Mouse (Mus musculus) common myeloid progenitor, adult 5-6 weeks (primary cell): Measurements from ENCODE around the gene Gm3646. TPM values are rescaled to one million over a fixed set of nuclear protein-coding genes. Genes with fewer than 3 reads are reported as not detected.

Source experiments
- ATAC-seq: replicated peaks from 2 replicates; pipeline ENCODE4 v1.8.0; 2016; ENCODE audit warnings: low read depth, mild to moderate bottlenecking, moderate TSS enrichment, inconsistent platforms; ENCODE audit not compliant: poor library complexity, severe bottlenecking
- total RNA-seq: library from RNA; stranded (forward); fragments of 200-1000, 187-1606 nt; gene quantifications from 2 replicates; pipeline ENCODE4 v1.2.3, GENCODE M21; 2017

Gm3646 gene
- not detected in 2 replicates for total RNA-seq

DNA sequence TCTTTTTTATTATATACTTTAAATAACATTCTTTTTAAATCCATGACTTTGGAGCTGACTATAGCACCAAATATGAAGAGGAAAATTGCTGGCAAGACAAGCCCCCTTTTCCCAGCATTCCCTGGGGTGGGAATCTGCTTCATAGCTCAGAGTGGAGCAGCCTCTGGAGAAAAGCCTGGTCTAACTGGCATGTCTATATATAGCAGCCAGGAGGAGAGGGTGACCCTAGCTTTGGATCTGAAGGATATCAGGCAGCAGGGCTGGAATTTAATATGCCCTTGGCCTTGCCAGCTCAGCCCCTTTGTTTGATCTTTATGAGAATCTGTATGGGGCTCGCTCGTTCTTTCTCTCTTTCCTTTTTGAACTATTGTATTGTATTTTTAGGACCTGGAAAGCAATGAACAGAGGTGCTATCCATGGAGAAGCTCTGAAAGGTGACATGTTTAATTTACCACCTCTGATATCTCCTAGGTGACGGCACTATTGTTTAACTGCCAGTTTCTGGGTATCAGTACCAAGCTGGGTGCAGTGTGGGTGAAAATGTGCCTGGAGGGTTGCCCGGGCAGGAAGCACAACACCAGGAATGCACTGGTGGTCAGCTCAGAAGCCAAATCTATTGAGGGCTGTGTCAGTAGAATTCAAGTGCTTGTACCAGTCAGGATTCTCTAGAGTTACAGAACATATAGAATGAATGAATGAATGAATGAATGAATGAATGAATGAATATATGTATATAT lies at the start of gene Gm3646:
Gm3646 (minus strand) TSS at position 90 of the 737 bp plus-strand sequence.
- no peak for ATAC-seq

DNA sequence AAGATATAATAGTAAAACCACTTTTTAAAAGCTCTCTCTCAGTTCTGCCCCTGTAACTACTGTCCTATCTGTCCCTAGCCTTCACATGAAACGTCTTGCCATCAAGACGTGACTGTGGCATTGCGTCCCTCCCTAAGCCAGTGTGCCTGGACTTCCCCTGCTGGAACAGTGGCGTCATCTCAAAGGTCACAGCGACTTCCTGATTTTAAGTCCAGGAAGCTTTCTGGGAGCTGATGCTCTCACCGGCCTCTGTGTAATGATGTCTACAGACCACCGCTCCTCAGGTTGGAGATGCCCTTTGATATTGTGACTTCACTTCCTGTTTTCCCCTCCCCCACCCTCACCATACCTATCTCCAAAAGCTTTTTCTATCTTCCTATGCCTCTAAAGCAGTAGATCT lies 41.9 kb upstream of the Gm3646 start:
- peak; percentile 75 for ATAC-seq

DNA sequence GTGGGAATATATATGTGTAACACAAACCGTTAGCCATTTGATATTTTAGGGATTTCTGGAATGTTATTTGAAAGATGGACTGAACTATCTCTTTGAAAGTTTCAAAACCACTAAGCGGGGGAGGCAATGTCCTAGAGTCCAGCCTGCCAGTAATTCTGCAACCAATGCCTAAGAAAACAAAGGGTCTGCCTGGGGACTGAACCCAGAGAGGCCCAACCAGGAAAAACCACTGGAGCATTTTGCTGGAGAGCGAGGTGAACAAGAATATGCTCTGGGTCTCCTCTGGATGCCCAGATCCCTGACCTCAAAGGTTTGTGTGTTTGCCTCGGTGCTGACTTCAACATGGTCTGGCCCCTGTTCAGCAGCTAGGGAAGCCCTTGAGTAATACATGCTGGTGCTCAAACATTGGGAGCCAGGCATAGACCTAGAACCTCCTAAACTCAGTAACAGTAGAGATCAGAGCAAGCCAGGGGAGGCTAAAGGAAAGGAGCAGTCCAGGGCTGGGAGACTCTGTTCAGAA lies 41.0 kb upstream of the Gm3646 start:
- no peak for ATAC-seq

DNA sequence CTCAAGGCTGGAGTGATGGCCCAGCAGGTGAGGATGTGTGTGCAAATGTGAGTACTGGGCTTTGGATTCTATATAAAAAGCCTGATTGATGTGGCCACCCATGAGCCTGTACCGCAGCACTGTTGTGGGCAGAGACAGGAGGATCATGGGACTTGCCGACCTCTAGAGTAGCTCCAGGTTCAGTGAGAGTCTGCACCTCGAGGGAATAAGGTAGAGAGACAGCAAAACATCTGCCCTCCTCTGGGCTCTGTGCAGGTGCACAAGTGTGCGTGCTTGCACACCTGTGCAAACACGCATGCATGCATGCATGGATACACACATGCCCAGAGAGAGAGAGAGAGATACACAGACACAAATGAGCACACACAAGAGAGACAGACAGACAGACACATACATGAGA lies 38.2 kb upstream of the Gm3646 start:
- no peak for ATAC-seq

DNA sequence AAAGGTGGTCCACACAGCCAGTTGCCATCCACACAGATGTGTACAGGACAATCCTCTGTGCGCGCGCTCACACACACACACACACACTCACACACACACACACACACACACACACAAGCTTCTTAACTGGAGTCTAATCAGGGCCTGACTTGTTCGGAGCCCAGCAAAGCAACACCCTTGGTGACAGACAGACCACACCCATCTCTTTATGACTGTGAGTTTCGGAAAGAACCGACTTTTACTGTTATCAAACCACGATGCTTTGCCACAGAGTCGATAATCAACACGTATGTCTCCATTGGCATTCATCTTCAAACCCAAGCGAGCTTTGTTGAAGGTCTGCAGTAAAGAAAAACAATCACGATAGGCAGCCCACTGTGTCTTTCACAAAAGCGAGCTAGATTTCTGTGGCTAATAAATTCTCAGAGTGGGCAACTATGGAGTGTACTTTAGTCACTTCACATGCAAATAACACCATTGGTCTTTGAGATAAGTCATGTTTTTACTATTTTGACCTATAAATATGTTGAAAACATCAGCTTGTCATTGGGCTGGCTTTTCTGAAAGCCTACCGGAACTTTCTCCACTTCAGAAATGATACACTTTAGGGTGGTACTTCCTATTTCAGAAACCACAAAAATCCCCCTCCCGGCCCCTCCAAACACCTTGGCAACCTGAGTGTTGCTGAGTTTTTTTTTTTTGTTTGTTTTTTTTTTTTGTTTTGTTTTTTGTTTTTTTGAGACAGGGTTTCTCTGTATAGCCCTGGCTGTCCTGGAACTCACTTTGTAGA lies 37.3 kb upstream of the Gm3646 start:
- peak; percentile 67; the same call in 1 of the 2 replicates for ATAC-seq

- no peak for ATAC-seq
These were observed 35.7 kb upstream of the Gm3646 start for GRCm38 (mm10) chr1:39840856-39841255.

DNA sequence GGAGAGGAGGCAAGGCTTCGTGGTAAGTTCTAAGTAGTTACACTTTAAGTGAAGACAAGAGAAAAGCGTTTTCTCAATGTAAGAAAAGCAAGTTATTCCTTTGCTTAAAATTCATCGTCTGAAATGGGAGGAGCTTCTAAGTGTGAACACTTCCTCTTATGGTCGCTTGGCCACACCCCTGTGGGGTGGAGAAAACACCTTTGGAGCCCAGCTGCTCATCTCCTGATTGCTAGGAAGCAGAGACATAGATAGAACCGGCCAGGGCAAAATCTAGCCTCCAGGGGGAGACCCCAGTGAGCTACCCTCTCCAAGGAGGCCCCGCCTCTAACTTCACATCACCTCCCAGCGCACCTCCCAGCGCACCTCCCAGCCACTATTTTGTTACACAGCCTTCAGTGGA lies 34.7 kb upstream of the Gm3646 start:
- no peak for ATAC-seq

GRCm38 (mm10) chr1:39839217-39839616 lies 34.1 kb upstream of the Gm3646 start:
- ATAC-seq: peak; percentile 37; the same call in 1 of the 2 replicates

DNA sequence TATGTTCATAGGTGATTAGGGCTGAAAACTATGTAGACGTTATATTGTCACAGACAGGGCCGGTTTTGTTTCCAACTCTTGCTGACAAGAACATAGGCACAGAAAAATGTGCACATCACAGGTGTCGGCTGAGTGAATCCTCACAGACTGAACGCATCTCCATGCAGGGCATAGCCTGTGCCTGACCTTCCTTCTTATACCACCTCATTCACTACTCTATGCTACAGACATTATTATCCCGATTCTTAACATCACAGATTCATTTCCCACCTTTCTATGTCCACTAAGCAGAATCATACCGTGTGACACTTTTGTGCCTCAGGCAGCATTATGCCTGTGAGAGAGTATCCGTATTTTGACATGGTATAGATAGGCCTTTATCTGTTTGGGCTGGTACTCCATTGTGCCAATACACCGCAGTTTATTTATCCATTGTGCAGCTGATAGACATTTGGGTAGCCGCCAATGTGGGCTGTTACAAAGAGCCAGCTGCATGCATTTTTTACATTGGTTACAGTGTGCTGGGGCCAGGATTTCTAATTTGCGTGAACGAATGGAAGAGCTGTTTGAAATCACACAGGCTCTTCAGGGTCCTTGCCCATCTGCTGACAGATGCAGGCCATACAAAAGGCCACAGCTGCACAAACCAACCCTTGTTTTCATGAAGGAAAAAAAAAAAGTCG lies 33.5 kb upstream of the Gm3646 start:
- no peak for ATAC-seq

GRCm38 (mm10) chr1:39831594-39832039 lies 26.5 kb upstream of the Gm3646 start:
- ATAC-seq: no peak

DNA sequence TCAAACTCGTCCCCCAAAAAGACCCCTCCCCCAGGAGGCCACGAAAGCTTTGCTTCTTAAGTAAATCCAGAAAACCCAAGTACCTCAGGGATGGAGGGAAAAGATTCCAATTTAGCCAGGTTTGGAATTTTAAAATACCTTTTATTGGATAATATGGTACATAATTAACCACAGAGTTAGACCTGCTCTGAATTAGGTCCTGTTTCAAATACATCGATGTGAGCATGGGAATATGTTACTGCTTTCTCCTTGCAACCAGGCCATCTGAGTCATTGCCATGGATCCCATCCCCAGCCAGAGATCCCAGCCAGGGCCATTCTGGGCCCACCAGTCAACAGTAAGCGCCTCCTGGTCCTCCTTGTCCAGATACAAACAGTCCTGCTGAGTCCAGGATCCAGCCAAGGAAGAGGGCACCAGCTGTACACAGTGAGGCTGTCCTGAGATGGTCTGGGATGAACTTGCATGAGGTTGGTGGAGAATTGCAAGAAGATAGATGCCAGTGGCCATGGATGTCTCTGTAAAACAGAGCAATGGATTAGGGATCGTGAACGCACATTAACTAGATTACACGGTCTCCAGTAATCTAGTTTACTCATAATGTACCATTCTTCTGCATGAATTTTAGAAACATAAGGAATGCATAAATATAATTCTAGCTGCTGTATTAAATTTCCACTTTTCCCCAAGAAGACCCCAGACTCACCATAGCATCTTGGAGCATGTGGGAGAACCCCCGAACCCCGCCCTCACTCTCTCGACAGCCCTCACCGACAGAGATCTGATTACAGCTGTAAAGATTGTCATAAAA lies 25.9 kb upstream of the Gm3646 start:
- no peak for ATAC-seq

DNA sequence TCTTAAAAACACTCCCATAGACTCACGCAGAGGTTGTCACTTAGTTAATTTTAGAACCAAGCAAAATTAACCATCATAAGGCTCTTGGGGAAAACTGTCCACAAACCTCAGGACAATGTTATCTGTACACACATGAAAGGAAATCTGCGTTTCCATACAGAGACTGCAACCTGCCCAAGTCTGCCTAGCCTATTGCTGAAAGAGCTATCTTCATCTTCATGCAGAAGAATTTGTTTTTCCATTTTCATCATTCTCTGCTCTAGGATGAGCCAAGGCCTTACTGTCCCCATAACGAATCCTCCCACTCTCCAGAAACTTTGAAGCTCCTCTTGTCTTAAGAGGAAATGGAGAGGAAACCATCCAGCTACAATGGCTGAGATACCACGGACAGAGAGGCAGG lies 19.8 kb upstream of the Gm3646 start:
- ATAC-seq: no peak

- ATAC-seq: no peak
These were observed 19.1 kb upstream of the Gm3646 start for GRCm38 (mm10) chr1:39824240-39824639.

GRCm38 (mm10) chr1:39819596-39819995 lies 14.5 kb upstream of the Gm3646 start:
- no peak for ATAC-seq

- no peak for ATAC-seq
These were observed 10.6 kb upstream of the Gm3646 start for GRCm38 (mm10) chr1:39815766-39816165.

DNA sequence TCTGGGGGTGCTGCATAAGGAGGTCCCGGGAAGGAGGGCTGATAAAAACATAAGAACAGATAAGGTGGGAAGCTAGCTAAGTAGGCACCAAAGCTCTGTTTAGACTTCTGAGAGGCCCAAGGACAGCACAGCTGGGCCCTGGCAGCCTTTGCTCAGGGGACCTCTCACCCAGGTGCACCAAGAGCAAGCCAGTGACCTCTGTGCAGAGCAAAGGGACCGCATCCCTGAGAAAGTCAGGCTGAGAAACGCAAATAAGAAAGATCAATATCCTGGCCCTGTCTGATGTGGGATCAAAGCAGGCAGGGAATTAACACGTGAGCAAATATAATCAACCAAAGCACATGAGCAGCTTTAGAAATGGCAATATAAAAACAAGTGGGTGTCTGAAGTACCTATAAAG lies 7.9 kb upstream of the Gm3646 start:
- no peak for ATAC-seq

DNA sequence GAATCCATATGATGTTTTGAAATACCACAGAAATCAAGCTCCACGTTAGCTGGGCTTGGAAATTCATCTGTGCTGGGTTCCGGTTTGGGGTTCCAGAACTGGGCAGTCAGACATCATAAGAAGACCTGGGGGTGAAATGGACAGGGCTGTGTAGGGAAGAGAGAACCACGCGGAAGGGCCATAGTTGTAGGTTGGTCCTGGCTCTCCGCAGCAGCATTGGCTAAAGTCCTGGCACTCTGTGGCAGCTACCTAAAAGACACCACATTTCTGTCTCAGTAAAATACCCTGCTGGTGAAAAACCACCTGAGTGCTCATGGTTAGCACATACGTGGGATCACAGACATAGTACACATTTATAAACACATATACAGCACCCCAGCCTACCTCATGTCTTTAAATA lies 343 bp downstream of the Gm3646 start:
- no peak for ATAC-seq

- no peak for ATAC-seq
These were observed 2.2 kb downstream of the Gm3646 start for GRCm38 (mm10) chr1:39802946-39803345.

DNA sequence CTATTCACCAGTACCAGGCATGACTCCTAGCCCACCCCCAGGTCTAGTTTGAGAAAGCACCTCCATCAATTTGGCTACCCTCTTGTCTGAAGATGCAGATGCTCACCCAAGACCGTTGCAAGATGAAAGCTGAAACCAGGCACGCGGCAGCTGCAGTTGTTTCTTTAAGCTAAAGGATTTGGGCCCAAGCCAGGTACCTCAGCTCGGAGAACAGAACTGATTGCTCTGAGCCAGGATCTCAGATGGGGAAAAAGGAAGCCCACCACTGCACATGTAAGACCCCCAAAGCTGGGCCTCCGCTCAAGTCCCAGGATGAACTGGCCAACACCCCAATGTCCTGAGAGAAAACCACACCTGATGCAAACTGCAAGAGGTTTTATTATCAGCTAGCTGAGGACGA lies 7.6 kb downstream of the Gm3646 start:
- ATAC-seq: no peak

GRCm38 (mm10) chr1:39796765-39797164 lies 8.4 kb downstream of the Gm3646 start:
- no peak for ATAC-seq
